Mouse (Mus musculus) midbrain, postnatal 0 days (tissue): ENCODE results near the gene Olfr355. TPM values are rescaled to one million over a fixed set of nuclear protein-coding genes. Genes with fewer than 3 reads are reported as not detected.

ENCODE experiments used
- ATAC-seq: fragments of 200-750 bp; cut with Nextera tagmentation; 2 replicates; pipeline ENCODE4 v1.8.0; 2017; ENCODE audit warnings: moderate number of reproducible peaks, mild to moderate bottlenecking, moderate TSS enrichment, moderate library complexity; ENCODE audit not compliant: low FRiP score
- DNase-seq: peaks from one replicate; pipeline ENCODE4 v3.0.0-alpha.2; 2015; ENCODE audit warnings: low spot score
- H3K27ac ChIP-seq: fragments of 300-500 bp; sonication (generic); 2 replicates; pipeline ENCODE4 v1.5.1; 2014; ENCODE audit warnings: low read depth, mild to moderate bottlenecking, low read length, mixed read lengths
- H3K27me3 ChIP-seq: fragments of 300-500 bp; sonication (generic); 2 replicates; pipeline ENCODE4 v1.6.1; 2014; ENCODE audit warnings: low read length, control low read depth, mixed read lengths; ENCODE audit not compliant: insufficient read depth
- H3K36me3 ChIP-seq: fragments of 300-500 bp; sonication (generic); 2 replicates; pipeline ENCODE4 v1.6.1; 2014; ENCODE audit warnings: low read length, control low read depth, mixed read lengths; ENCODE audit not compliant: insufficient read depth
- H3K4me1 ChIP-seq: fragments of 300-500 bp; sonication (generic); 2 replicates; pipeline ENCODE4 v1.6.1; 2014; ENCODE audit warnings: mild to moderate bottlenecking, control low read depth, antibody characterized with exemption, low read length, mixed read lengths; ENCODE audit not compliant: insufficient read depth
- H3K4me2 ChIP-seq: fragments of 300-500 bp; sonication (generic); 2 replicates; pipeline ENCODE4 v1.6.1; 2014; ENCODE audit warnings: low read depth, mild to moderate bottlenecking, low read length, mixed read lengths; ENCODE audit not compliant: poor library complexity, severe bottlenecking
- H3K4me3 ChIP-seq: fragments of 300-500 bp; sonication (generic); 2 replicates; pipeline ENCODE4 v1.5.1; 2014; ENCODE audit warnings: low read depth, mild to moderate bottlenecking, low read length, moderate library complexity
- H3K9ac ChIP-seq: fragments of 300-500 bp; sonication (generic); replicated peaks from 2 replicates; pipeline ENCODE4 v1.6.1; 2014; ENCODE audit warnings: mild to moderate bottlenecking, low read length, moderate library complexity, mixed read lengths; ENCODE audit not compliant: poor library complexity, severe bottlenecking
- H3K9me3 ChIP-seq: fragments of 300-500 bp; sonication (generic); 2 replicates; pipeline ENCODE4 v1.6.1; 2016; ENCODE audit warnings: low read length, control low read depth
- CTCF ChIP-seq: IDR thresholded peaks from 2 replicates; pipeline ENCODE4 v1.5.1; 2016; ENCODE audit warnings: antibody characterized with exemption, mild to moderate bottlenecking
- WGBS: fragments of 180-500 bp; shearing (Covaris S2); extraction: QIAGEN DNeasy Blood & Tissue Kit; methylation state at CpG from one replicate; pipeline ENCODE4 v1.1.7; 2014; 5-methylcytosine and 5-hydroxymethylcytosine counted together
- polyA plus RNA-seq: library from polyadenylated mRNA; unstranded; fragments of >200 nt; fragmentation: Nextera tagmentation; extraction: Ambion mirVana; gene quantifications from 2 replicates; pipeline ENCODE4 v1.2.1, GENCODE M21; 2015
- total RNA-seq: library from RNA; depleted of rRNA; stranded (reverse); fragments of >200 nt; gene quantifications from 2 replicates; pipeline ENCODE4 v1.2.3, GENCODE M21; 2014; rRNA removed

Gene Olfr355
- total RNA-seq (not detected in 2 replicates), polyA plus RNA-seq (not detected in 2 replicates)

DNA sequence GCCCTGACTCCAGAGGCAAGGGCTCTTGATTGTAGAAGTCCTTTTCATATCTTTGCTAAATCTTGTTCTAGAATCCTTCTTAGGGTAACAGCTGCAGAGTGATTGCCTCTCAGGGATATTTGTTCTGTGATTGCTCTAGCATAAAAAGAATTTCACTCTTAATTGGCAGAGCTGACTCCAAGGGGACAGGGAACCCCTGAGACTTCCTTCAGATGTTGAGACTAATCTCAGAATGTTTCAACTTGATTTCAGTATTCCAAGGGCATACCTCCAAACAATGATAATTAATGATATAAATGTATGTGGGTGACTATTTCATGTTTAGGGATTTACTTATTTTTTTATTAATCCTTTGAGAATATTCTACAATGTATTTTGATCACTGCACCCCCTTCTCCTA is at the start of gene Olfr355:
Gene Olfr355, minus strand, starts transcription at position 101 of the 400 bp plus-strand sequence.
- no peak within 1 kb of the TSS for H3K4me2 ChIP-seq
- H3K9ac ChIP-seq: no peak within 1 kb of the TSS
- no peaks in the 10 kb centered on the region for H3K27me3 ChIP-seq
- H3K4me1 ChIP-seq: no peaks in the 10 kb centered on the region
- 0 out of 2 replicates have a peak, but pooled peaks cover 4% of the 10 kb centered on the region for H3K9me3 ChIP-seq
- no peak within 1 kb of the TSS for H3K27ac ChIP-seq
- ATAC-seq (no peak), DNase-seq (no peak)
- no peak for TF ChIP-seq CTCF
- H3K36me3 ChIP-seq: no peaks in the 10 kb centered on the region
- H3K4me3 ChIP-seq: no peak within 1 kb of the TSS

DNA sequence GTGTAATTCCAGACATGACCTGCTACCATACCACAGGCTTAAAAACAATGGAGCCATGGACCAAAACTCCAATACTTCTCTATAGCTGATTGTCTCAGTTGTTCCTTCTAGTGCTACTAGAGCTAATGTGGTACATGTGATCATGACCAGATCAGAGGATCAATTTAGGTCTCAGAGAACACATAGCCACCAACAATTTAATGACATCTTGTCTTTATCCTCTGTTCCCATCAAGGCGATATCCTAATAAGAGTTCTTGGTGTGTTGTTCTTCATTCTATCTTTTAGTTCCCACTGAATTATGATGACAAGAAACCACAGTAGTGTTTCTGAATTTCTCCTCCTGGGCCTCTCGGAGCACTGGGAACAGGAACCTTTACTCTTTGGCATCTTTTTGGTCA is 8.1 kb upstream of the Olfr355 start, which contains the start of gene Olfr356:
Gene Olfr356, plus strand, starts transcription at position 301 of the 400 bp plus-strand sequence.
- no peak for TF ChIP-seq CTCF
- DNase-seq: no peak
- Histone ChIP-seq H3K4me1 (no peaks in the 10 kb centered on the region), H3K36me3 (no peaks in the 10 kb centered on the region), H3K9me3 (peaks cover 5% of the 10 kb centered on the region; the same call in 1 of the 2 replicates), H3K27ac (no peak within 1 kb of the TSS), H3K9ac (no peak within 1 kb of the TSS), H3K4me2 (no peak within 1 kb of the TSS), H3K27me3 (no peaks in the 10 kb centered on the region), H3K4me3 (no peak within 1 kb of the TSS)
- WGBS: 79% methylated on average over 2 of the region's 2 CpGs
- no peak for ATAC-seq

DNA sequence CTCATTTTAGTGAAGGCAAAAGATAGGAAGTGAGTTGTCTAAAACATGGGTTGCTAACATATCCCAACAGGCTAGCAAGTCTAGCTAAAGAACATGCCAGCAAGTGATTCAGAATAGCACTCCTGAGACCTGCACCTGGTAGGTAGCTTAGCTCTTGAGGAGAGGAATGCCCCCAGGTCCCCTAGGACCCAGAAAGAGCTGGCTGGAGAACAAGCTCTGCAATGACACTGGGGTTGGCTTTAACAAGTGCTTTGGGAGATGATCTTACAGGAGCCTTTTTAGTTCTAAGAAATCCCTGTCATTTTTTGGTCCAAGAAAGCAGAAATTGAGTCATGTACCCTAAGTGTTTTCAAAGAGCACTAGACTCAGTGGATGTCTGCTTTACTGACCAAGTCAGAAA is 23.3 kb downstream of the Olfr355 start, which contains the start of gene Olfr354:
Gene Olfr354, plus strand, starts transcription at position 301 of the 400 bp plus-strand sequence.
- H3K4me3 ChIP-seq: no peak within 1 kb of the TSS
- no peak within 1 kb of the TSS for H3K4me2 ChIP-seq
- H3K27me3 ChIP-seq: no peaks in the 10 kb centered on the region
- no peaks in the 10 kb centered on the region for H3K4me1 ChIP-seq
- no peak for TF ChIP-seq CTCF
- no peak within 1 kb of the TSS for H3K9ac ChIP-seq
- H3K36me3 ChIP-seq: no peaks in the 10 kb centered on the region
- no peak for DNase-seq
- peaks cover 20% of the 10 kb centered on the region for H3K9me3 ChIP-seq
- H3K27ac ChIP-seq: no peak within 1 kb of the TSS
- ATAC-seq: no peak

DNA sequence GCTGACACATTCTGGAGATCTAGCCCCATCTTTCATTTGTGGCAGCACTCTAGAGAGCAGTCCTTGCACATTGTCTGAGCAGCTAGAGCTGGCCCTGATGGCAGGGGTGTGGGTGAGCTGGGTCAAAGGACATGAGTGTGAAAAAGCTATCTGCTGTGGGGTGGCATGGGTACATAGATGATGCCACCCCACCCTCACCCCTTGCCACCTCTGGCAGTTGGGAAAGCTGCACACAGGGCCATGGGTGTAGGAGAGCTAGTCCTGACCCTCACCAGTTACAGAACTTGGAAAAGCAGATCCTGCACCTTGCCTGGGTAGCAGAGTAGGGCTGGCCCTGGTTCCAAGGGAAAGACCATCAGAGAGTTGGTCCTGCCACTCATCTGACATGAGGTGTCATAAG is 31.6 kb downstream of the Olfr355 start:
- no peak overlapping the region for H3K9ac ChIP-seq
- H3K4me3 ChIP-seq: no peak overlapping the region
- no peak overlapping the region for H3K27ac ChIP-seq
- DNase-seq (no peak), ATAC-seq (no peak)
- peaks cover 19% of the 10 kb centered on the region; the same call in 1 of the 2 replicates for H3K9me3 ChIP-seq
- H3K27me3 ChIP-seq: no peaks in the 10 kb centered on the region
- H3K36me3 ChIP-seq: no peaks in the 10 kb centered on the region
- no peak overlapping the region for H3K4me2 ChIP-seq
- no peaks in the 10 kb centered on the region for H3K4me1 ChIP-seq
- TF ChIP-seq CTCF: no peak

DNA sequence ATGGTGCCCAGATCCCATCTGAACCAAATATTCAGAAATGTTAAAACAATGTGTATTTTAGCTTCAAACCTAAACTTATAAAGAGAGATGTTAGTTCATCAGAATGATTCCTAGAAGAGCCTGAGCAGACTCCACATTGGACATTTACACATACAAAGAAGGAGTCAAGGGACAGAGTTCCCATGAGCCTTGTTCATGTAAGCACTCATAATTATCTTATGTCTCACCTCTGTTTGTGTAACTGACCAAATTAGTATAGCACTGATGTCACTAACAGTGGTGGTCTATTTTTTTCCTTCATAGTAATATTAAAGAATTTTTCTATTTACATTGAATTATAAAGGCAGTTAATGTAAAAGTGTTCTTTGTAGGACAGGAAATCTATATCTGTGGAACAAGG is 35.9 kb downstream of the Olfr355 start, which contains the start of gene Olfr353:
Gene Olfr353, minus strand, starts transcription at position 101 of the 400 bp plus-strand sequence.
- Histone ChIP-seq H3K9me3 (0 out of 2 replicates have a peak, but pooled peaks cover 14% of the 10 kb centered on the region), H3K4me2 (no peak within 1 kb of the TSS), H3K27ac (no peak within 1 kb of the TSS), H3K4me1 (no peaks in the 10 kb centered on the region), H3K36me3 (no peaks in the 10 kb centered on the region), H3K27me3 (no peaks in the 10 kb centered on the region), H3K4me3 (no peak within 1 kb of the TSS), H3K9ac (no peak within 1 kb of the TSS)
- DNase-seq (no peak), ATAC-seq (no peak)
- no peak for TF ChIP-seq CTCF

Other genes starting within 250 kb of the Olfr355 start
- not detected in 2 replicates for gene Olfr346, start 243.1 kb downstream of the Olfr355 start, total RNA-seq
- gene Olfr346, start 243.1 kb downstream of the Olfr355 start, polyA plus RNA-seq: not detected in 2 replicates
- not detected in 2 replicates for gene Olfr347, start 197.0 kb downstream of the Olfr355 start, total RNA-seq
- not detected in 2 replicates for gene Olfr347, start 197.0 kb downstream of the Olfr355 start, polyA plus RNA-seq
- gene Olfr348, start 144.6 kb downstream of the Olfr355 start, total RNA-seq: not detected in 2 replicates
- gene Olfr348, start 144.6 kb downstream of the Olfr355 start, polyA plus RNA-seq: not detected in 2 replicates
- not detected in 2 replicates for gene Olfr50, start 138.4 kb downstream of the Olfr355 start, total RNA-seq
- not detected in 2 replicates for gene Olfr50, start 138.4 kb downstream of the Olfr355 start, polyA plus RNA-seq
- not detected in 2 replicates for gene Olfr3, start 111.9 kb downstream of the Olfr355 start, total RNA-seq
- gene Olfr3, start 111.9 kb downstream of the Olfr355 start, polyA plus RNA-seq: not detected in 2 replicates
- not detected in 2 replicates for gene Olfr350, start 82.6 kb downstream of the Olfr355 start, total RNA-seq
- not detected in 2 replicates for gene Olfr350, start 82.6 kb downstream of the Olfr355 start, polyA plus RNA-seq
- gene Olfr351, start 66.2 kb downstream of the Olfr355 start, total RNA-seq: not detected in 2 replicates
- gene Olfr351, start 66.2 kb downstream of the Olfr355 start, polyA plus RNA-seq: not detected in 2 replicates
- not detected in 2 replicates for gene Olfr352, start 60.4 kb downstream of the Olfr355 start, total RNA-seq
- not detected in 2 replicates for gene Olfr352, start 60.4 kb downstream of the Olfr355 start, polyA plus RNA-seq
- gene Olfr353, start 36.0 kb downstream of the Olfr355 start, total RNA-seq: not detected in 2 replicates
- gene Olfr353, start 36.0 kb downstream of the Olfr355 start, polyA plus RNA-seq: not detected in 2 replicates
- gene Olfr354, start 23.2 kb downstream of the Olfr355 start, total RNA-seq: not detected in 2 replicates
- not detected in 2 replicates for gene Olfr354, start 23.2 kb downstream of the Olfr355 start, polyA plus RNA-seq
- not detected in 2 replicates for gene Olfr356, start 8.2 kb upstream of the Olfr355 start, total RNA-seq
- not detected in 2 replicates for gene Olfr356, start 8.2 kb upstream of the Olfr355 start, polyA plus RNA-seq
- gene Olfr357, start 64.9 kb upstream of the Olfr355 start, total RNA-seq: not detected in 2 replicates
- not detected in 2 replicates for gene Olfr357, start 64.9 kb upstream of the Olfr355 start, polyA plus RNA-seq
- not detected in 2 replicates for gene Olfr358, start 80.4 kb upstream of the Olfr355 start, total RNA-seq
- gene Olfr358, start 80.4 kb upstream of the Olfr355 start, polyA plus RNA-seq: not detected in 2 replicates
- not detected in 2 replicates for gene Olfr360, start 136.8 kb upstream of the Olfr355 start, total RNA-seq
- gene Olfr360, start 136.8 kb upstream of the Olfr355 start, polyA plus RNA-seq: not detected in 2 replicates
- gene Olfr361, start 160.4 kb upstream of the Olfr355 start, total RNA-seq: not detected in 2 replicates
- not detected in 2 replicates for gene Olfr361, start 160.4 kb upstream of the Olfr355 start, polyA plus RNA-seq
- gene Olfr362, start 189.0 kb upstream of the Olfr355 start, total RNA-seq: not detected in 2 replicates
- gene Olfr362, start 189.0 kb upstream of the Olfr355 start, polyA plus RNA-seq: not detected in 2 replicates
- not detected in 2 replicates for gene Olfr364-ps1, start 210.4 kb upstream of the Olfr355 start, total RNA-seq
- not detected in 2 replicates for gene Olfr364-ps1, start 210.4 kb upstream of the Olfr355 start, polyA plus RNA-seq